Mouse (Mus musculus) megakaryocyte, embryonic 14.5 days (primary cell): ENCODE data around the gene Fgd4.

Source experiments
- FLI1 ChIP-seq: IDR thresholded peaks from 2 replicates; pipeline ENCODE4 v1.6.1; 2012; ENCODE audit warnings: low read length, inconsistent platforms, mixed read lengths
- GATA1 ChIP-seq: IDR thresholded peaks from 3 replicates; pipeline ENCODE4 v1.6.1; 2012; ENCODE audit warnings: mixed read lengths, low read length, inconsistent platforms, borderline replicate concordance

DNA sequence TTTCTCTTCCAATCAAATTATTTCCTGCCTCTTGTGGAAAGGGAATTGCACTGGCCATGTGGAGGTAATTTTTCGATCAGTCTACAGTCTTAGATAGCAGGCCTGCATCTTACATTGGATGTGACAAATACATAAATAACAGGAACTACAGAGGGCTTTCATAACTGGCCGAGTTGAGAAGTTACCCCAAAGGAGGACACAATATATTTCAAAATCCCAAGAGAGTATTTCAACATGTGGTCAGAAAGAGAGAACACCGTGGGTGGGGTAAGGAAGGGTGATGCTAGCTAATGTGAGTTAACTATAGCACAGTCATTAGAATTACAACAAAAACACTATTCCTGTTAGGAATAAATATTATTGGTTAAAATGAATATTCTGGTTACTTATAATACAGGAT is 29.0 kb downstream of the Fgd4 start:
- TF ChIP-seq GATA1 (no peak), FLI1 (no peak)
